21 mouse cellular contexts compared by ENCODE assay signal in the genomic region with DNA sequence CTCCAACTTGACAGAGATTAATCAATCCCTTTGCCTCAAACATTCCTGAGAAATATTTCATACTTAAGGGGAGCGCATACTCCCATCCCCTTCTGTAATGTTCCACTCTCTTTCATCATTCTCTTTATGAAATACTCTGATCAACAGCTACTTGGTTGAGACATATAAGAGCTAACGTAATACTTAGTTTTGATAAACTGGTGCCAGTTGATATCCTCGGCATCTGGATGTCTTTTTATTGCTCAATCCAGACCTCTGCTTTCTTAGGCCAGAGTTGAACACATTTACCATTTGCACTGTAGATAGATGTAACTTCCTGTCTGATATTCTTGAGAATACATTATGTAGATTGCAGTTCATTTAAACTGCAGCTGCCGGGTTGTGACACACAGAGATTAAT.
DNase-seq lines count a peak whose midpoint lies in the region; ATAC-seq and TF ChIP-seq lines count a peak whose summit lies in the region.
"Had no signal": no experiment of that assay in that cellular context is flagged by ENCODE, and none has a peak within 500 bp of the region (broad histone marks: within the 10 kb centered on the region; RNA-seq: fewer than 3 reads in every experiment).

No protein-coding gene starts in this region.

- H3K27me3 ChIP-seq in lung, embryonic 14.5 days (ENCODE audit: insufficient read depth, low read length) = no peaks in the 10 kb centered on the region
- H3K27me3 ChIP-seq: embryonic facial prominence, embryonic 15.5 days; heart, embryonic 13.5 days had no signal

- no peak overlapping the region for H3K4me3 ChIP-seq in lung, embryonic 14.5 days (ENCODE audit: low read depth, low read length)
- H3K4me3 ChIP-seq: embryonic facial prominence, embryonic 15.5 days; erythroblast, embryonic 14.5 days; forebrain, embryonic 10.5 days; heart, adult 2 months; heart, embryonic 13.5 days; hindbrain, embryonic 10.5 days had no signal

- DNase-seq in adrenal gland, adult 2 months = peak; percentile 35
- DNase-seq in adrenal gland, adult 18-20 months (ENCODE audit: low spot score in 2 of 2) = no peak
- peak; percentile 49 for DNase-seq in lung, embryonic 14.5 days
- DNase-seq in lung, postnatal 4 days = no peak
- DNase-seq in lung, postnatal 36 days = peak; percentile 7
- DNase-seq in lung, postnatal 10 days = no peak
- DNase-seq in layer of hippocampus, postnatal 14 days (ENCODE audit: low spot score in 2 of 2) = no peak
- DNase-seq: adrenal gland, adult 8-10 months; cerebellum, adult 11 months; cerebellum, adult 8-10 months; cerebellum, postnatal 14 days; embryo, embryonic 11 days; gastrocnemius, postnatal 36 days; heart, adult 2 months had no signal

- no peak overlapping the region for H3K4me2 ChIP-seq in lung, embryonic 14.5 days
- H3K4me2 ChIP-seq: embryonic facial prominence, embryonic 15.5 days; heart, embryonic 13.5 days; hindbrain, embryonic 14.5 days had no signal

- no peaks in the 10 kb centered on the region for H3K9me3 ChIP-seq in lung, embryonic 14.5 days (ENCODE audit: low read depth, low read length)
- H3K9me3 ChIP-seq: embryonic facial prominence, embryonic 15.5 days; forebrain, embryonic 10.5 days; heart, embryonic 13.5 days; hindbrain, embryonic 10.5 days had no signal

- no peaks in the 10 kb centered on the region for H3K4me1 ChIP-seq in lung, embryonic 14.5 days (ENCODE audit: insufficient read depth)
- H3K4me1 ChIP-seq: embryonic facial prominence, embryonic 15.5 days; forebrain, embryonic 10.5 days; heart, embryonic 13.5 days; hindbrain, embryonic 10.5 days had no signal

- no peak overlapping the region for H3K9ac ChIP-seq in lung, embryonic 14.5 days
- H3K9ac ChIP-seq: embryonic facial prominence, embryonic 15.5 days; heart, embryonic 13.5 days; hindbrain, embryonic 14.5 days had no signal

- H3K27ac ChIP-seq in lung, embryonic 14.5 days (ENCODE audit: low read depth) = no peak overlapping the region
- H3K27ac ChIP-seq: embryonic facial prominence, embryonic 15.5 days; forebrain, embryonic 10.5 days; heart, adult 2 months; heart, embryonic 13.5 days; hindbrain, embryonic 10.5 days; hindbrain, embryonic 14.5 days had no signal

- WGBS in lung, embryonic 14.5 days = 48% methylated on average over 4 of the region's 4 CpGs

- no peak for TF ChIP-seq CTCF in lung, embryonic 14.5 days (IDR thresholded peaks at IDR 0.05; ENCODE audit: low read depth)

- no peaks in the 10 kb centered on the region for H3K36me3 ChIP-seq in lung, embryonic 14.5 days (ENCODE audit: insufficient read depth)
- H3K36me3 ChIP-seq: embryonic facial prominence, embryonic 15.5 days; forebrain, embryonic 10.5 days; heart, embryonic 13.5 days; hindbrain, embryonic 10.5 days had no signal

- ATAC-seq in lung, embryonic 14.5 days (ENCODE audit: insufficient read depth) = peak; percentile 35; the same call in 1 of the 2 replicates
- ATAC-seq: forebrain, embryonic 14.5 days had no signal

Comparison
In these comparisons a context has a peak if more than half of its experiments do, and no peak if none do; other contexts are left out.
1. DNase-seq: peak in adrenal gland, adult 2 months (single experiment), lung, embryonic 14.5 days (single experiment) and lung, postnatal 36 days (single experiment); none in adrenal gland, adult 18-20 months (0 of 2), lung, postnatal 4 days (0 of 2), lung, postnatal 10 days (single experiment) and layer of hippocampus, postnatal 14 days (0 of 2).